Mouse (Mus musculus) G1E (cell line): ENCODE measurements at regions not wholly inside any gene's neighbourhood (a gene's known extent, or its start where the extent isn't known, plus 50 kb on each side); places are given as distances from the start of the nearest gene placed in this dataset.

ENCODE experiments used
- CTCF ChIP-seq: IDR thresholded peaks from 2 replicates; pipeline ENCODE4 v1.5.1; 2012; ENCODE audit warnings: low read depth, low read length, inconsistent platforms, mixed read lengths
- GATA1 ChIP-seq: IDR thresholded peaks from 2 replicates; pipeline ENCODE4 v1.6.1; 2012; ENCODE audit warnings: borderline replicate concordance, low read length, inconsistent platforms, mixed read lengths
- GATA2 ChIP-seq: IDR thresholded peaks from 2 replicates; pipeline ENCODE4 v1.6.1; 2012; ENCODE audit warnings: low read depth, low read length, inconsistent platforms, borderline replicate concordance
- POLR2AphosphoS5 ChIP-seq: IDR thresholded peaks from 2 replicates; pipeline ENCODE4 v1.6.1; 2012; ENCODE audit warnings: low read depth, low read length, inconsistent platforms; ENCODE audit not compliant: insufficient replicate concordance
- TAL1 ChIP-seq: conservative IDR thresholded peaks from 2 replicates; pipeline ENCODE4 v1.6.1; 2012; ENCODE audit warnings: low read depth, low read length, inconsistent platforms, mixed read lengths

GRCm38 (mm10) chr6:31075209-31075571, 116.3 kb upstream of the Klf14 start:
- TF ChIP-seq GATA2 (no peak), CTCF (no peak), GATA1 (no peak), TAL1 (no peak), POLR2AphosphoS5 (no peak)
